Mouse (Mus musculus) MEL (cell line): ENCODE measurements around the gene Ctnnbl1.

ENCODE experiments used
- CHD1 ChIP-seq: IDR thresholded peaks from 2 replicates; pipeline ENCODE4 v1.6.1; 2012; ENCODE audit warnings: low read depth, mild to moderate bottlenecking, inconsistent platforms, low read length, improper control_type of control experiment
- CTCF ChIP-seq, 3 experiments: IDR thresholded peaks in 2 of 3; conservative IDR thresholded peaks in 1 of 3; 2 replicates each; pipeline ENCODE4 v1.5.1; 2011 to 2012; ENCODE audit warnings: low read length in 3 of 3, low read depth in 2 of 3, mild to moderate bottlenecking in 2 of 3, improper control_type of control experiment in 1 of 3, inconsistent platforms in 1 of 3, mixed read lengths in 1 of 3, moderate library complexity in 1 of 3; ENCODE audit not compliant: control insufficient read depth in 1 of 3, insufficient read depth in 1 of 3, poor library complexity in 1 of 3, severe bottlenecking in 1 of 3
- EP300 ChIP-seq, 2 experiments: IDR thresholded peaks; 2 replicates each; pipeline ENCODE4 v1.6.1; 2011; ENCODE audit warnings: improper control_type of control experiment in 2 of 2, low read length in 2 of 2, low read depth in 1 of 2, mild to moderate bottlenecking in 1 of 2
- ETS1 ChIP-seq: IDR thresholded peaks from 2 replicates; pipeline ENCODE4 v1.6.1; 2012; ENCODE audit warnings: low read depth, mild to moderate bottlenecking, inconsistent platforms, low read length, improper control_type of control experiment, moderate library complexity
- MYC ChIP-seq: IDR thresholded peaks from 2 replicates; pipeline ENCODE4 v1.6.1; 2011; ENCODE audit warnings: low read depth, mild to moderate bottlenecking, low read length, improper control_type of control experiment, moderate library complexity
- POLR2A ChIP-seq, 2 experiments: IDR thresholded peaks; 2 replicates each; pipeline ENCODE4 v1.6.1; 2011 to 2012; ENCODE audit warnings: low read length in 2 of 2, mild to moderate bottlenecking in 2 of 2, control low read depth in 1 of 2, improper control_type of control experiment in 1 of 2, low read depth in 1 of 2, moderate library complexity in 1 of 2; ENCODE audit not compliant: control insufficient read depth in 1 of 2, insufficient read depth in 1 of 2, poor library complexity in 1 of 2
- RAD21 ChIP-seq: IDR thresholded peaks from 2 replicates; pipeline ENCODE4 v1.6.1; 2011; ENCODE audit warnings: mild to moderate bottlenecking, low read depth, low read length, improper control_type of control experiment
- TAL1 ChIP-seq: IDR thresholded peaks from 2 replicates; pipeline ENCODE4 v1.6.1; 2012; ENCODE audit warnings: mild to moderate bottlenecking, inconsistent platforms, low read length, moderate library complexity, mixed read lengths
- UBTF ChIP-seq: IDR thresholded peaks from 2 replicates; pipeline ENCODE4 v1.6.1; 2012; ENCODE audit warnings: low read depth, mild to moderate bottlenecking, inconsistent platforms, low read length, improper control_type of control experiment, moderate library complexity, borderline replicate concordance; ENCODE audit not compliant: insufficient read depth
- USF1 ChIP-seq: IDR thresholded peaks from 2 replicates; pipeline ENCODE4 v1.6.1; 2014; ENCODE audit warnings: low read depth, mild to moderate bottlenecking, inconsistent platforms, low read length, improper control_type of control experiment, moderate library complexity
- ZNF384 ChIP-seq: IDR thresholded peaks from 2 replicates; pipeline ENCODE4 v1.6.1; 2012; ENCODE audit warnings: low read depth, mild to moderate bottlenecking, inconsistent platforms, low read length, improper control_type of control experiment

- no peak for TF ChIP-seq ZNF384
- TF ChIP-seq CTCF (IDR thresholded peaks at IDR 0.05 in 2 of 3, conservative IDR thresholded peaks at IDR 0.05 in 1 of 3; ENCODE audit: control insufficient read depth in 1 of 3, insufficient read depth in 1 of 3, low read depth in 2 of 3, low read length in 3 of 3, poor library complexity in 1 of 3, severe bottlenecking in 1 of 3): no peak
- TF ChIP-seq RAD21: no peak
- TF ChIP-seq ETS1: no peak
- no peak for TF ChIP-seq USF1
- TF ChIP-seq POLR2A (IDR thresholded peaks at IDR 0.05; ENCODE audit: control insufficient read depth in 1 of 2, insufficient read depth in 1 of 2, low read depth in 1 of 2, low read length in 2 of 2, poor library complexity in 1 of 2): no peak
- no peak for TF ChIP-seq CHD1
- no peak for TF ChIP-seq MYC
- TF ChIP-seq TAL1: no peak
- no peak for TF ChIP-seq UBTF
- no peak for TF ChIP-seq EP300 (IDR thresholded peaks at IDR 0.05; ENCODE audit: low read depth in 1 of 2, low read length in 2 of 2)
These were observed 13.2 kb upstream of the Ctnnbl1 start for GRCm38 (mm10) chr2:157723883-157724573.
